Mouse (Mus musculus): ENCODE measurements around the gene Gm1043. TPM values are rescaled to one million over a fixed set of nuclear protein-coding genes. Genes with fewer than 3 reads are reported as not detected.
A peak's percentile ranks its signal among the peaks of the same experiment; 100 is the strongest.

Gene Gm1043
- polyA plus RNA-seq, 1 experiment from 2014 or later, result 4.3 TPM

GRCm38 (mm10) chr5:37083209-37083770, 1.9 kb upstream of the Gm1043 start:
- H3K9me3 ChIP-seq (ENCODE audit: control insufficient read depth, low read length), result no peaks in the 10 kb centered on the region
- WGBS, result 50% methylated on average over 7 of the region's 7 CpGs
- H3K36me3 ChIP-seq (ENCODE audit: control insufficient read depth, insufficient read depth), result 0 out of 2 replicates have a peak, but pooled peaks cover 3% of the 10 kb centered on the region
- ATAC-seq, result peak; percentile 32; the same call in 1 of the 2 replicates
- H3K4me3 ChIP-seq (replicated peaks; ENCODE audit: low read length), result no peak overlapping the region
- H3K4me2 ChIP-seq (ENCODE audit: low read length), result no peak overlapping the region
- H3K9ac ChIP-seq (replicated peaks; ENCODE audit: low read depth, low read length), result no peak overlapping the region
- H3K27ac ChIP-seq (ENCODE audit: low read length), result peak overlapping the region; percentile 89
- peaks cover 35% of the 10 kb centered on the region for H3K4me1 ChIP-seq (replicated peaks; ENCODE audit: control insufficient read depth, insufficient read depth, low read length)
- no peaks in the 10 kb centered on the region for H3K27me3 ChIP-seq (replicated peaks; ENCODE audit: control insufficient read depth, insufficient read depth, low read length)

- ATAC-seq, result peak; percentile 63
- no peaks in the 10 kb centered on the region for H3K9me3 ChIP-seq (ENCODE audit: control insufficient read depth, low read length)
- H3K4me3 ChIP-seq (replicated peaks; ENCODE audit: low read length), result no peak overlapping the region
- H3K4me1 ChIP-seq (replicated peaks; ENCODE audit: control insufficient read depth, insufficient read depth, low read length), result peaks cover 35% of the 10 kb centered on the region
- H3K9ac ChIP-seq (replicated peaks; ENCODE audit: low read depth, low read length), result no peak overlapping the region
- H3K27ac ChIP-seq (ENCODE audit: low read length), result peak overlapping the region; percentile 89
- H3K27me3 ChIP-seq (replicated peaks; ENCODE audit: control insufficient read depth, insufficient read depth, low read length), result no peaks in the 10 kb centered on the region
- H3K36me3 ChIP-seq (ENCODE audit: control insufficient read depth, insufficient read depth), result 0 out of 2 replicates have a peak, but pooled peaks cover 3% of the 10 kb centered on the region
- 56% methylated on average over 9 of the region's 9 CpGs for WGBS
- no peak overlapping the region for H3K4me2 ChIP-seq (ENCODE audit: low read length)
Observed at GRCm38 (mm10) chr5:37083850-37084249, 1.3 kb upstream of the Gm1043 start.

DNA sequence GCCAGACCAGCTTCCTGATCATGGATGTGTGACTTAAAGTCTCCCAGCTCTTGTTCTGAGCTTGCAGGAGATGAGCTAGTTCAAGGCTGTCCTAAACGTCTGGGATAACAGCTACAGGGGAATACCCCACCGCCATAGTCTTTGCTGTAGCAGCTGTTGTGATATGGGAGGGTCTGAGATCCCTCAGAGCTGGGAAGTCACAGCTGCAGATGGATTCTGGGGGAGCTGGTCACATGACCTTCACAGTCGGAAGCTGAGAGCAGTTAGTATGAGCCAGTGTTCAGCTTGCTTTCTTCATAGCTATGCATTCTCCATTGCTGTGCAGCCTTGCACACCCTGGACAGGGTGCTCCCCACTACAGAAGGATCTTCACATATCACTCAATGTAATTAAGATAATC, 748 bp downstream of the Gm1043 start:
- Histone ChIP-seq H3K36me3 (ENCODE audit: control insufficient read depth, insufficient read depth) (0 out of 2 replicates have a peak, but pooled peaks cover 3% of the 10 kb centered on the region), H3K4me1 (replicated peaks; ENCODE audit: control insufficient read depth, insufficient read depth, low read length) (peaks cover 37% of the 10 kb centered on the region), H3K4me2 (ENCODE audit: low read length) (no peak overlapping the region), H3K4me3 (replicated peaks; ENCODE audit: low read length) (no peak overlapping the region), H3K27me3 (replicated peaks; ENCODE audit: control insufficient read depth, insufficient read depth, low read length) (peaks cover 2% of the 10 kb centered on the region; the same call in 1 of the 2 replicates), H3K9me3 (ENCODE audit: control insufficient read depth, low read length) (no peaks in the 10 kb centered on the region), H3K9ac (replicated peaks; ENCODE audit: low read depth, low read length) (no peak overlapping the region), H3K27ac (ENCODE audit: low read length) (no peak overlapping the region)
- WGBS, result 75% methylated on average over 3 of the region's 3 CpGs
- no peak for ATAC-seq

GRCm38 (mm10) chr5:37087786-37088185, 2.6 kb downstream of the Gm1043 start:
- Histone ChIP-seq H3K27me3 (replicated peaks; ENCODE audit: control insufficient read depth, insufficient read depth, low read length) (peaks cover 10% of the 10 kb centered on the region), H3K27ac (ENCODE audit: low read length) (no peak overlapping the region), H3K9me3 (ENCODE audit: control insufficient read depth, low read length) (no peaks in the 10 kb centered on the region), H3K4me2 (ENCODE audit: low read length) (no peak overlapping the region), H3K4me3 (replicated peaks; ENCODE audit: low read length) (no peak overlapping the region), H3K4me1 (replicated peaks; ENCODE audit: control insufficient read depth, insufficient read depth, low read length) (peaks cover 31% of the 10 kb centered on the region), H3K9ac (replicated peaks; ENCODE audit: low read depth, low read length) (no peak overlapping the region), H3K36me3 (ENCODE audit: control insufficient read depth, insufficient read depth) (0 out of 2 replicates have a peak, but pooled peaks cover 3% of the 10 kb centered on the region)
- 49% methylated on average over 2 of the region's 2 CpGs for WGBS
- ATAC-seq, result no peak

DNA sequence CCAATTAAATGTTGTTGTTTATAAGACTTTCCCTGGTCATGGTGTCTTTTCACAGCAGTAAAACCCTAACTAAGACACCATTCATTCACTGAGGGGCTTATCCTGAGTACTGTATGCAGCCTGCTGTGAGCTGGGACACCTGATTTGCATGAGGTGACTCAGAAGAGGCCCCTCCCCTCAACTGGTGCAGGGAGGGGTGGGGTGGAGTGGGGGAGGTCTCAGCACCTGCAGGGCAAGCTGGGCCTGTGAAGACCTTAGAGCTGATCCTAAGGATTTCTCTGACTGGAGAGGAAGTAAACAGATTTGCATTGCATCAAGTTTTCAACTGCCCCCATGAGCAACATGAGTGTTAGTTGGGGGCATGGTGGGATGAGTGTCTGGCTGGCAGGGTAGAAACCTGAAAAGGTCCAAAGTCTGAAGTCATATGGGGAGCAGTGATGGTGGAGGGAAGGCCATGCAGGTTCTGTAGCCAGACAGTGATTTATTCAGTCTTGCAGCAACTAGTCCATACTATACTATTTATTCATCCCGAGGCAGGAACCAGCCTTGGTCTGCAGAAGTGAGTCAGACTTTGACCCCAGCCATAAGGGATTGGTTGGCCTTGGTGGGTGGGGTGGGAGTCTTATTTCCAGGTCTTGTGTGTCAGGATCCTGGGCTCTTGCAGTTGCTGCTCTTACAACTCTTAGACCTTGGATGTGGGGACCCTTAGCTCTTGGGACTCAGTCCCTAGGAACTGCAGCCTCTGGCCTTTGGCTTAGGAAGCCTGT, 3.4 kb downstream of the Gm1043 start:
- Histone ChIP-seq H3K9ac (replicated peaks; ENCODE audit: low read depth, low read length) (no peak overlapping the region), H3K9me3 (ENCODE audit: control insufficient read depth, low read length) (no peaks in the 10 kb centered on the region), H3K4me2 (ENCODE audit: low read length) (no peak overlapping the region), H3K27ac (ENCODE audit: low read length) (no peak overlapping the region), H3K27me3 (replicated peaks; ENCODE audit: control insufficient read depth, insufficient read depth, low read length) (peaks cover 10% of the 10 kb centered on the region), H3K36me3 (ENCODE audit: control insufficient read depth, insufficient read depth) (0 out of 2 replicates have a peak, but pooled peaks cover 3% of the 10 kb centered on the region), H3K4me1 (replicated peaks; ENCODE audit: control insufficient read depth, insufficient read depth, low read length) (peaks cover 24% of the 10 kb centered on the region), H3K4me3 (replicated peaks; ENCODE audit: low read length) (no peak overlapping the region)
- no peak for ATAC-seq
- 29% methylated on average over 1 of the region's 1 CpGs for whole genome bisulfite sequencing

DNA sequence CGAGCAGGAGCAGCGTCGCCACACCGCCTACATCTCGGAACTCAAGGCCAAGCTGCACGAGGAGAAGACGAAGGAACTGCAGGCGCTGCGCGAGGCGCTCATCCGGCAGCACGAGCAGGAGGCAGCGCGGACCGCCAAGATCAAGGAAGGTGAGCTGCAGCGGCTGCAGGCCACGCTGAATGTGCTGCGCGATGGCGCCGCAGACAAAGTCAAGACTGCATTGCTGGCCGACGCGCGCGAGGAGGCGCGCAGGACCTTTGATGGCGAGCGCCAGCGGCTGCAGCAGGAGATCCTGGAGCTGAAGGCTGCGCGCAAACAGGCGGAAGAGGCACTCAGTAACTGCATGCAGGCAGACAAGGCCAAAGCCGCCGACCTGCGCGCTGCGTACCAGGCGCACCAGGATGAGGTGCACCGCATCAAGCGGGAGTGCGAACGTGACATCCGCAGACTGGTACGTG, 6.0 kb downstream of the Gm1043 start:
- H3K4me3 ChIP-seq (replicated peaks; ENCODE audit: low read length), result peak overlapping the region; percentile 36
- under 1% methylated on average over 47 of the region's 47 CpGs for WGBS
- H3K9me3 ChIP-seq (ENCODE audit: control insufficient read depth, low read length), result no peaks in the 10 kb centered on the region
- H3K27ac ChIP-seq (ENCODE audit: low read length), result no peak overlapping the region
- ATAC-seq, result peak; percentile 46
- peak overlapping the region; percentile 53 for H3K4me2 ChIP-seq (ENCODE audit: low read length)
- peaks cover 10% of the 10 kb centered on the region for H3K27me3 ChIP-seq (replicated peaks; ENCODE audit: control insufficient read depth, insufficient read depth, low read length)
- peaks cover 10% of the 10 kb centered on the region for H3K4me1 ChIP-seq (replicated peaks; ENCODE audit: control insufficient read depth, insufficient read depth, low read length)
- 0 out of 2 replicates have a peak, but pooled peaks cover under 1% of the 10 kb centered on the region for H3K36me3 ChIP-seq (ENCODE audit: control insufficient read depth, insufficient read depth)
- H3K9ac ChIP-seq (replicated peaks; ENCODE audit: low read depth, low read length), result peak overlapping the region; percentile 51

GRCm38 (mm10) chr5:37094941-37095340, 9.8 kb downstream of the Gm1043 start:
- Histone ChIP-seq H3K36me3 (ENCODE audit: control insufficient read depth, insufficient read depth) (no peaks in the 10 kb centered on the region), H3K27me3 (replicated peaks; ENCODE audit: control insufficient read depth, insufficient read depth, low read length) (peaks cover 10% of the 10 kb centered on the region; the same call in 1 of the 2 replicates), H3K4me1 (replicated peaks; ENCODE audit: control insufficient read depth, insufficient read depth, low read length) (peaks cover 10% of the 10 kb centered on the region), H3K4me2 (ENCODE audit: low read length) (no peak overlapping the region), H3K9ac (replicated peaks; ENCODE audit: low read depth, low read length) (no peak overlapping the region), H3K9me3 (ENCODE audit: control insufficient read depth, low read length) (no peaks in the 10 kb centered on the region), H3K27ac (ENCODE audit: low read length) (no peak overlapping the region), H3K4me3 (replicated peaks; ENCODE audit: low read length) (no peak overlapping the region)
- ATAC-seq, result no peak
- WGBS, result 88% methylated on average over 5 of the region's 5 CpGs

DNA sequence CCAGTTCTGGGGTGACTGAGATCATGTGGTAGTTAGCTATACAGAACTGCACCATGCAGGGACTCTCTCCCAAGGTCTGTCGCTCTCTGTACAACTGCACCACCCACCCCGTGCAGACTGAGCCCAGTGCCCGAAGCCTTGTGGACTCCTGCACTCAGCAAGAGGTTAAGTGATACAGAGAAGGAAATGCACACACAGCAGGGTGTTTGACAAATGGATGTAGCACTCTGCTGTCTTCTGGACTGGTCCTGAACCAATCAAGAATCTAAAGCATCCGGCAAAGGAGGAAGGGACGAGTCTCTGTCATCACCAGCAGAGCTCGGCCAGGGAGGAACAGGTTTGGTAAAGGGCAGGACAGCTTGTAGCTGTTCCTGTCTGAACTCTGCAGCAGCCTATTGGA, 12.4 kb downstream of the Gm1043 start:
- Histone ChIP-seq H3K36me3 (ENCODE audit: control insufficient read depth, insufficient read depth) (no peaks in the 10 kb centered on the region), H3K4me2 (ENCODE audit: low read length) (no peak overlapping the region), H3K4me3 (replicated peaks; ENCODE audit: low read length) (no peak overlapping the region), H3K9me3 (ENCODE audit: control insufficient read depth, low read length) (no peaks in the 10 kb centered on the region), H3K27me3 (replicated peaks; ENCODE audit: control insufficient read depth, insufficient read depth, low read length) (0 out of 2 replicates have a peak, but pooled peaks cover 2% of the 10 kb centered on the region), H3K27ac (ENCODE audit: low read length) (no peak overlapping the region), H3K4me1 (replicated peaks; ENCODE audit: control insufficient read depth, insufficient read depth, low read length) (no peaks in the 10 kb centered on the region), H3K9ac (replicated peaks; ENCODE audit: low read depth, low read length) (no peak overlapping the region)
- 71% methylated on average over 6 of the region's 6 CpGs for WGBS
- no peak for ATAC-seq

DNA sequence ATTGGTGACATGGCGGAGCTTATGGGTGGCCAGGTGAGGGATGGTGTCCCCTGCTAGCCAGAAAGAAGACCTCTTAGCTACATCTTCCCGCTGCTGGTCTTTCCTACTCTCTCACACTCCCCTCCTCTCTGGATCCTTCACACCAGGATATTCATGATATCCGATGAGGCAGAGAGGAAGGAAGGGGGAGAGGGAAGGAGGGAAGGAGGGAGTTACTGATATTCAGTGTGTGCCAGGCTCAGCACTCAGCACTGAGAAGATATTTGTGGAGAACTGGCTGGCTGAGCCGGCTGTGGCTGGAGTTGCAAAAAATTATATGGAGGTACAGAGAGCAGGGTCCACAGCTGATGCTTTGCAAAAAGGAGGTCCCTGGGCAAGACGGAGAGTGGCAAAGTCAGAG, 15.6 kb downstream of the Gm1043 start:
- Histone ChIP-seq H3K9ac (replicated peaks; ENCODE audit: low read depth, low read length) (no peak overlapping the region), H3K27me3 (replicated peaks; ENCODE audit: control insufficient read depth, insufficient read depth, low read length) (no peaks in the 10 kb centered on the region), H3K9me3 (ENCODE audit: control insufficient read depth, low read length) (no peaks in the 10 kb centered on the region), H3K4me1 (replicated peaks; ENCODE audit: control insufficient read depth, insufficient read depth, low read length) (0 out of 2 replicates have a peak, but pooled peaks cover 5% of the 10 kb centered on the region), H3K4me2 (ENCODE audit: low read length) (no peak overlapping the region), H3K4me3 (replicated peaks; ENCODE audit: low read length) (no peak overlapping the region), H3K27ac (ENCODE audit: low read length) (no peak overlapping the region), H3K36me3 (ENCODE audit: control insufficient read depth, insufficient read depth) (no peaks in the 10 kb centered on the region)
- ATAC-seq, result no peak
- 66% methylated on average over 5 of the region's 5 CpGs for WGBS

All from forebrain, embryonic 16.5 days (tissue).